Mouse (Mus musculus): ENCODE results near the gene Tmem161a.

The Tmem161a gene

DNA sequence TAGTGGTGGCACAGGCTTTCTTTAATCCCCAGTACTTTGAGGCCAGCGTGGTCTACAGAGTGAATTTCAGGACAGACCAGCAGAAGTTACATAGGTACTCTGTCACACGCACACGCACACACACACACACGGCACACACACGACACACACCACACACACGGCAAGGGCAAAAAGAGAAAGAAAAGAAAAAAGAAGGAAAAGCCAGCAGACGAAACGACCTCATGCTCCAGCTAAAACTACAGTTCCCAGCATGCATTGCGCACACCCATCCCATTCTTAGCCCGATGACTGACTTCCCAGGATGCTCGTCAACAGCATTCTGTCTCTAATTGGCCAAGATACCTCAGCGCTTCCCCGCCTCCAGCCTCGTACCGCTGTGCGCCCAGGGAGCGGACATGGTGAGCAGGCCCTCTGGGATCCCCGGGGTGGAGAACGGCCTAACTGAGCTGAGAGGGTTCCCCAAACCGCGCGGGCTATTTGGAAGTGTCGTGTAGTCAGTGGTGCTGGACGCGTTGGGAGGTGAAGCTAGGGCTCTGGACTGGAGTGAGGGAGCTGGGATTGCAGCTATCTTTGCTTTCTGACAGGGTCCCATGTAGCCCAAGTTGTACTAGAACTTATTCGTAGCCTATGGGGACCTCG lies at the start of gene Tmem161a:
Tmem161a (plus strand) TSS at position 314 of the 639 bp plus-strand sequence.
- DNase-seq (ENCODE audit: low read depth, low spot score) = peak; percentile 97

DNA sequence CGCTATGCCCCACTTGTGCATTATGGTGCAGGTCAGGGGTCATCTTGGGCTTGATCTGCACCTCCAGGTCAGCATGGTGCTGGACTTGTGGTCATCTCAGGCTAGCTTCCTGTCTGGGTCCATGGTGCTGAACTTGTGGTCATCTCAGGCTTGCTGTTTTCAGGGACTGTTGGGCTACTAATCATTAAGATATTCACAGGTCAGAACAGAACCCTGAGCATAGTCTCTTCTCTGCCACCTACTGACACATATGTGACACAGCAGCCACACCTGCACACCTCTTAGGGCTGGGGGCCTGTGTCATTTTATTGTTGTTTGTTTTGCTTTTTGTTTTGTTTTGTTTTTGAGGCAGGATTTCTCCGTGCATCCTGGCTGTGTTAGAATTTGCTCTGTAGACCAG lies 49.3 kb upstream of the Tmem161a start:
- peak; percentile 51 for DNase-seq (ENCODE audit: low read depth, low spot score)

DNA sequence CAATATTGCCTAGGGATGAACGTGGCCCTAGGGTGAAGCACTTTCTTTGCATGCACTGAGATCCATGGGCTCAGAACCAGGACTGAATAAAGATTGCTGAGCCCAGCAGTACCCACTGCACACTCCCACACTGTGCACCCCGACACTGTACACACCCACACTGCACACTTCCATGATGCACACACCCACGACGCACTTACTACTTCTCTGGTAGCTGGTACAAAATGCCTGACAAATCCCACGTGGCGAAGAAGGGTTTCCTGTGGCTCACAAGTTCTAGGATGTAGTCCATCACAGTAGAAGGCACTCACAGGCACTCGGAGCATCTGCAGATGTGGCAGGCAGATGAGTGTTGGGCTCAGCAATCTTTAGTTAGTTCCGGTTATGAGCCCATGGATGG lies 47.2 kb upstream of the Tmem161a start:
- DNase-seq (ENCODE audit: low read depth, low spot score) = no peak

DNA sequence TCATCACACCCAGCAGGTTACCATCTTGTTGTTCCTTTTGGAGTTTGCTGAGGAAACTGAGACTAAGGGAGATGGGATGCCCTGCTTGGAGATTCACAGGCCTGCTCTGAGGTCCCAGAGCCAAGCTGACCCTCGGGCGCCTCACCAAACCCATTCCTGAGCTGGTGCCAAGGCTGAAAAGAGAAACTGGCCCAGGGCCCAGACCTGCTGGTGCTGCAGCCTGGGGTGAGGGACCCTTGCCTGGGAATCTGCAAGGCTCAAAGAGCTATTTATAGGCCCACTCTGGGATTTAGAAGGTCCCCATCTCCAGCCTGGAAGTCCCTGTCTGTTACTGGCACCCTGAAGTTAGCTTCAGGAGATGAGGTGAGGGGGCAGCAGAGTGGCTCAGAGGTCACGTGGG lies 43.7 kb upstream of the Tmem161a start:
- no peak for DNase-seq (ENCODE audit: low read depth, low spot score)

DNA sequence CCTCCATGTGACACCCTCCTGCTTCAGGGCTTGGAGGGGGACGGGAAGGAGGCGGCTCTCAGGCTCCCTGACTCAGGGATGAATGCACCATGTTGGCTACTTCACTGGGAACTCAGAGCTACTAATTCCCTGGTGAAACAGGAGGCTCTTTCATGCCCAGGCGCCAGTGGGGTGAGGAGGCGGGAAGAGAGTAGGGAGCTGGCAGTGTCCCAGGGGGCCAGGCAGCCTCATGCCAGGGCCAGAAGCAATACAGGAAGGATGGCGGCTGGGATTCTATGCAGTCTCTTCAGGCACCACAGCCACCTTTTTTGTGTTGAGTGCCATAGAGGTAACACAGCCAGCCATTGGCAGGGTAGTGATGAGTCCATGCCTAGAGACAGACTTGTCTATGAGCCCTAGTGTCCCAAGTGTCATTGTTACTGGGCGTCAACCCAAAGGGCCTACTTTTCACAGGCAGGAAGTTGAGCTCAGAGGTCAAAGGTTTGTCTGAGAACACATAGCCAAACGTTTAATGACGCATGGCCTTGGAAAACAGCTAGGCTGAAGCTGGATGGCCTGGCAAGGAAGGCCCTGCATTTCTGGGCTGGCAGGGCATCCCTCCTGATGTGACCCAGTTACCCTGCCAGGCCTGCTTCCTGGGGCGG lies 42.7 kb upstream of the Tmem161a start:
- DNase-seq (ENCODE audit: low read depth, low spot score) = peak; percentile 33

DNA sequence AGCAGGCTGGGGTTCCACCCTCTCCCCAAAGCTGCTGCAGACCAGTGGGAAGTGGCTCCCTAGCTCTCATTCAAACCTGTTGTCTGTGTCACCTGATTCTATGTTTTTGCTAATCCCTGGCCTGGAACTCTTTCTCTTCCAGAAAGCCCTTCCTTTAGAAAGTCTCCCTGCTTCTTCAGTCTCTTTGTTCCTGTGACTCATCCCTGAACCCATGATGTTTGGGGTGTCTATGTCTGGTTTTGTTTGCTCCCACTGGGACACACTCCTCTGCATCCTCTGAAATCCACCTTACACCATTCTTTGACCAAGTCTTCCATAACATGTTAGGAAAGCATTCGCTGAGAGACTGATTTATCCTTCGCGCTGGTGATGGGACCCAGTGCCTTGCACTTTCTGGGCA lies 42.1 kb upstream of the Tmem161a start:
- DNase-seq (ENCODE audit: low read depth, low spot score) = peak; percentile 39

DNA sequence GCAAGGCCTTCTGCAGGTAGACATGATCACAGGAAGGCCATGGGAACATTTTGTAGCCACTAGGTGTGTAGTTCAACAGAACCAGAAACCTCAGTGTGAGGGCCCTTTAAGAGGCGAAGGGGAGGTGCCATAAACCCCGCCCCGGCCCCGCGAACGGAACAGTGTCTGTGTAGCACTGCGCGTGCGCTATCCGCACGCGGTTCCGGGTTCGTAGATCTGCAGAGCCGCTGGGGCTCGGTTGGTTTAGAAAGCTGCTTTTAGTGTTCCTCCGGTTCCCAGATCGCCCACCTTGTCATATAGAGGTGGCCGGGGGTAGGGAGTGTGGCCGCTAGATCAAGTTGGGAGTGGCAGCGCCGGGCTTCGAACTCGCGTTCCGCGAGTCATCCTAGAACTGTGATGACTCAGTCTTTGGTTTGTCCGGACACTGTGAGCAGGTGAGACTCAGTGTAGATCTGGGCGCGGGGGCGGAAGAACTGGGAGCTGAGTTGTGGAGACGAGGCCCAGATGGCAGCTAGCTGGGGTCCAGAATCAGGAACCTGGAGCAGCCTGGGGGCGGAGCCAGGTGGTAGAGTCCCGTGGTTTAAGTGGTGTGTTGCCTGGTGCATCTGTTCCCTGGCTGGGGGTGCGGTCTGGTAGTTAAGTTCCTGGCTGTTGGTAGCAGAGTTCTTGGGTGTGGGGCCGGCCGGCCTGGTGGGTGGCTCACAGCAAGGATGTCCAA lies 40.8 kb upstream of the Tmem161a start, which contains the start of gene Nr2c2ap:
Nr2c2ap (plus strand) TSS at position 168 of the 718 bp plus-strand sequence.
- DNase-seq (ENCODE audit: low read depth, low spot score) = peak; percentile 94

DNA sequence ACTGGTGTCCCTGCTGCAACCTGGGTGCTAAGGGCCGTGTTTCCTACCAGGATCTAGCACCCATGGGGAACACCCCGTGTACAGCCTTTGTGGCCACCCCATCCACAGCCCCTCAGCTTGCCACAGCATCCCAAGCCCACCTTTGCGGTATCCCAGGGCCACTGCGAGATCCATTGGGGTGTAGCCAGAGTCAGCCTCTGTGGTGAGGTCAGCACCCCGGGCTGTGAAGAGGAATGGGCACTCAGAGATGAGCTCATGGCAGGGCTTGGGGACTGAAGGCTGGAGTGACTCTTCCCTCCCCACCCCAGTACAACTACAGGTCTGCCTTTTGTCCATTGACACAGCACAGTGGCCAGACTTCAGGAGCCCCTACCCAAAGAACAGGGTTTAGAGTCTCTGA lies 38.1 kb upstream of the Tmem161a start:
- DNase-seq (ENCODE audit: low read depth, low spot score) = no peak

DNA sequence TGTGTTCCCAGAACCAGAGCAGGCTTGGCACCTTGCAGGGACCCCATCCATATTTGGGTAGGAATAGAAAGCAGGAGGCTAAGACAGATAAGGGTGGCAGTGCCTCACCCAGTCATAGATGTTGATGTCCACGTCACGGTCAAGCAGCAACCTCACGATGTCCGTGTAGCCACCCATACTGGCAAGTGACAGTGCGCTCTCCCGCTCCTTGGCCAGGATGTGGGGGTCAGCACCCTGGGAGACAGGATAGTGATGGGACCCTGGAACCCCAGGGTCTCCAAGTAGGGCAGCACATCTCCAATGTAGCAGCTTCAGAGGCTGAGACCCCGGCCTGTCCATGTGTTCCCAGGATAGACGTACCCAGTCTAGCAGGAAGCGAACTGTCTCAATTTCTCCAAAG lies 37.2 kb upstream of the Tmem161a start:
- DNase-seq (ENCODE audit: low read depth, low spot score) = no peak

DNA sequence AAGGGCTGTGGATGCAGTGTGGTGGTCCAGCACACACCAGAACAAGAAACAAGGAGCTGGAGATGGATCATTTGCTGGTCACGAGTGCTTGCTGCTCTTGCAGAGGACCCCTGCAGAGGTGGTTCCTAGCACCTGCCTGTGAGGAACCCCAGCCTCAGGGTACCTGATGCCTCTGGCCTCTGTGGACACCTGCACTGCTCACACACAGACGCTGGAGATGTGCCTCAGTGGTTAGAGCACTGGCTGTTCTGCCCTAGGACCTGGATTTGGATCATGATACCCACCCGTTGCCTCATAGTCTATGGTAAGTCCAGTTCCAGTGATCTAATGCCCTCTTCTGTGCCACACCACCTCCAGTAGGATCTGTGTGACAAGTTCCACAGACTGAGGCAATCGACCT lies 35.6 kb upstream of the Tmem161a start:
- no peak for DNase-seq (ENCODE audit: low read depth, low spot score)

DNA sequence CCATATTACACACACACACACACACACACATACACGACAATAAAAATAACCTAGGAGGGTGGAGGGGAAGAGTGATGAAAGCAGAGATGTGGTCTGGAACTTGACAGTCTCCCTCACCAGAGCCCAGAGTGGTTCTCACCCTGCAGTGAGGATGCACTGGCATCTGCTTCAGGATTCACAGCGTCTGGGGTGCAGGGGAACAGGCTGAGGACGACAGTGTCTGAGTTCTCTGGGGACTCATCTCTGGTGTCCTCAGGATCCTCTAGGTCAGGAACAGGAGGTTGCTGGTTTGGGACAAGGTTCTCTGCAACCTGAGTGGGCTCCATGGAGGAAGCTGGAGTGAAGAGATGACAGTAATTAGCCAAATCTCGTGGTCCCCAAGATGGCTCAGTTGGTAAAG lies 34.3 kb upstream of the Tmem161a start:
- DNase-seq (ENCODE audit: low read depth, low spot score) = no peak

DNA sequence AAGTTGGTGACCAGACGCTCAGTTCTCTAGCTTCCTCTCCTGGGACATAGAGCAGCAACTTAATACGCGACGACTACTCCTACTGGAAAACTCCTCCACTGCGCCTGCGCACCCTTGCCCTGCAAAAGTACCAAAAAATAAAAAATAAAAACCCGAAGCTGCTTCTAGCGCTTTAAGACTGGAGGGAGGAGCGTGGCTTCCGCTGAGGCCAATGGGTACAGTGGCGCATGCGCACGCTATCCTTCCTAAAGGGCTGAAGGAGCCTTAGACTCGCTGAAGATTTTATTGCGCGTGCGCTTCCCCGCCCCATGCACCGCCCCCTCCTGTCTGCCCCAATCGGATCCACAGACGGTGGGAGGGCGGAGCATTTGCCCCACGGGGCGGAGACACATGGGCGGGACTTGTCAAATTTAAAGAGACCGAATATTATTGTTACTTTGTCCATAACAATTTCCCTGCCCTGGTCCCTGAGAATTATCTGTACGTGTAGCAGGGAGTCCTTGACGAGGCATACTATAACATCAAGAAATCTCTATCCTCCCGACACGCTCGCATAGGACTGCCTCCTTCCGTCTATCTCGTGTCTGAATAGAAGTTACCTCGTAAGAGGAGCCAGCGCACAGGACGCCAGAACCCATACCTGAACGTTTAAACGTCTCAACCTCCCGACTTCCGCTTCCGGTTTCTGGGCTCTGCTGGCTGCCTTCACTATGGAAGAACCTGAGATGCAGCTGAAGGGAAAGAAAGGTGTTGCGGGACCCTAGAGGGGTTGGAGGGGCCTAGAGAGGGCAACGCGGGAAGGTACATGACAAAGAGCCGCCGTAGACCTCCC lies 32.9 kb upstream of the Tmem161a start, which contains the start of the genes Rfxank, Borcs8 and Mef2b:
Rfxank (minus strand) TSS at position 129 of the 832 bp plus-strand sequence.
Borcs8 (plus strand) TSS at position 474 of the 832 bp plus-strand sequence.
Mef2b (plus strand) TSS at position 686 of the 832 bp plus-strand sequence.
- DNase-seq (ENCODE audit: low read depth, low spot score) = peak; percentile 99

DNA sequence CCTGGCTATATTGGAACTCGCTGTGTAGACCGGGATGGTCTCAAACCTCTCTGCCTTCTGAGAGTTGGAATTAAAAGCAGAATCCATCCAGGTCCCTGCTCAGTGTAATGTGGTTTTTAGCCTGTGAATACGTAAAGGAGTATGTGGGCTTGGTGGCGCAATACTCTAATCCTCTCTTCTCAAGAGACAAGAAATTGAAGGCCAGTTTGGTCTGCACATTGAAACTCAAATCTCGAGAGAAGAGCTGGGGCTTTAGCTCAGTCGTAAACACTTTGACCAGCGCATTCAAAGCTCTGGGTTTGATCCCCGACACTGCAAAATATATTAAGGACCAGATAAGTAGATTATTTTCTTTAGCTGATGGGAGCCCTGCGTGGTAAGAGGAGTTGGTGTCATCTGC lies 32.2 kb upstream of the Tmem161a start:
- DNase-seq (ENCODE audit: low read depth, low spot score) = no peak

DNA sequence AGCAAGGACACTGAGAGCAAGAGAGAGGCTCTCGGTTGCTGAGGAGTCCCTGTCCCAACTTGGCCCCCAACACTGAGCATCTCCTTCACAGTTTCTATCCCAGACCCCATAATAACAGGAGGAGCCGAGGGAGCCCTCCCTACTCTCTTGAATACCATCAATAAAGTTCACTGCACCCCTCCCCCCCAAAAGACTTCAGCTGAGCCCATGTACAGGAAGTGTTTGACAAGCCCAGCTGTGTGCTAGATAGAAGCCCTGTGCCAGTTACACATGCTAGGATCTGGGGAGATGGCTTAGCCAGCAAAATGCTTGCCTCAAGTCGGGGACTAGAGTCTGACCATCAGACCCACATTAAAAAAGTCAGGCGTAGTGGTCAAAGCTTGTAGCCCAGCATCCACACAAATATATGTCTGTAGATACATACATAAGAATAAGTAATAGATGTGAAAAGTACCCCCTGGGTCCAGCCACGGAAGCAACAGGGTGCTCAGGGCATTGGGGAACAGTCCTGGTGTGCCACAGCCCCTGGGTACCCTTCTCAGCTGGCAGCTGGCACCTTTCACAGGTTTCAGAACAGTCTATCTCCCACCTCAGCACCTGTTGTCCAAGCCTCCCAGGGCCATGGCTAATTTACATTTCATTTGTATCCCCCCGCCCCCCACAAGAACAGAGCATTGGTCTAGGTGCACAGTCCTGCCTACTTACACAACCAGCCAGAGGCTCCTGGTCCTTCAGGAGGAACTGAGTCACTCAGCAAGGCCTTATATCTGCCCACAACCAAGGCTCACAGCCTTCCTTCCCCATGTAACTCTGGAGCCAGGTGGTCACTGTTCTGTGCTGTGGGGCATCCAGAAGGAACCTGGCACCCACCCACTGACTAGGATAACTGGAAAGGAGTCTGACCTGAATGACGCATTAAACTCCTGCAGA lies 24.2 kb upstream of the Tmem161a start:
- no peak for DNase-seq (ENCODE audit: low read depth, low spot score)

DNA sequence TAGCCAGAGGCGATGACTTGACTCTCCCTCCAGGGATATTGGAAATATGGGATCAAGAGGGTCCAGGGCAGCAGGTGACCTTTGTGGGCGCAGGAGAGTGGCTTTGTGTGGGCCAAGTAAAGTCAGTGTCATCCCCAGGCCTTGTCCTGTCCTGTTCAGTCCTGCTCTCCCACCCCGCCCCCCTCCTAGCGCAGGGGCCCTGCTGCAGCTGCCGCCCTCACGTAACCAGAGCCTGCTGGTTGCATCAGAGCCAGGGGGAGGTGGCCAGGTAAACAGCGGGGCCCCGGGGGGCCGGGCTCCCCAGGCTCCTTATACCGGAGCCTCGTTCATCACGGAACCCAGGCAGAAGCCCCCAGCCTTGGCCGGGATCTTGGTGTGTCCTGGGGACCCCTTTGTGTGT lies 22.0 kb upstream of the Tmem161a start:
- no peak for DNase-seq (ENCODE audit: low read depth, low spot score)

DNA sequence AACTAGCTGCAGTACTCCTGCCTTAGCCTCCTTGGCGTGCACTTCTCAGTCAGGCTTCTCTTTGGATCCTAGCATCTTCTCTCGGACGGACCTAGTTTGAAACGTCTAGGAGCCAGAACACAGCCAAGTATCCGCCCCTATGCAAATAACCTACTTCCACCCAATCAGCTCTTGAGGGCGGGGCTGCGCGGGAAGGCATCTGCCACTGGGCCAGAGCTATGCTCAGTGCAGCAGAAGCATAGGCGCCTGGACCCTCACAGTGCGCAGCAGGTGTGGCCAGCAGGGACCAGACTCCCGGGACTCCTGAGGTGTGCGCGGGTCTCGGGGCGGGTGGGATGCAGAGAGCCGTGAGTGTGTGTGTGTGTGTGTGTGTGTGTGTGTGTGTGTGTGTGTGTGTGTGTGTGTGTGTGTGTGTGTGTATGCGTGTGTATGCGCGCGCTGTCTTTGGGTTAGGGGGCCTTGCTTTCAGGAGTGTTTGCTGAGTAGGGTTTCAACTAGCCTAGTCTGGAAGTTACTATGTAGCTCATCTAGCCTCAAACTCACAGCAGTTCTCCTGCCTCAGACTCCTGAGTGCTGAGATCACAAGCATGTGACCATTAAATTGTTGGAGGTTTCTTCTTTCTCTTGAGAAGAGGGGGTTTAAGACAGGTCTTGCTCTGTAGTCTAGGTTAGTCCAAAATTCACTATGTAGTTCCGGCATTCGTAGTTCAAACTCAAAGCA lies 19.5 kb upstream of the Tmem161a start:
- DNase-seq (ENCODE audit: low read depth, low spot score) = peak; percentile 93

DNA sequence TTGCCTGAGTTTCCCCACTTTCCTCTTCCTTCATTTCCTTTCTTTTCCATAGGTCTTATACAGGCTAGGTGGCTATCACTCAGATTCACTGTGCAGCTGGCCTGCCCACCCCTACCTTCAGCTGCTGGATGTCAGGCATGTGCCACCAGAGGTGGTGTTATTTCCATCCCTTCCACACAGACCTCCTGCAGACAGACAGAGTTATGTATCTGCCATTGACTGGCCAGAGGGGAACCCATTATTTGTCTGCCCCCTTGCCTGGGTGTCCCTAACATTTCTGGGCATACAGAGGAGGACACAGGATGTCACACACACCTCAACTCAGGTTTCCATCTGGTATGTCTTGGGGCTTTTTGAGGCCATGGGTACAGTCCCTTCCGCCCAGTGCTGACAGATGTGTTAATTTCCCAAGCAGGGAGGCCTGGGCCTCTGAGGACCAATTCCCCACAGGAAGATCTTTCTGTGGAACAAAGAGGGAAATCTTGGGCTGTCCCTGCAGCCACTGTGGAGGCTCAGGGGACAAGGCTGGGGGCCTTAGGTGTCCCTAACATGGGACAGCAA lies 14.8 kb upstream of the Tmem161a start:
- DNase-seq (ENCODE audit: low read depth, low spot score) = no peak

DNA sequence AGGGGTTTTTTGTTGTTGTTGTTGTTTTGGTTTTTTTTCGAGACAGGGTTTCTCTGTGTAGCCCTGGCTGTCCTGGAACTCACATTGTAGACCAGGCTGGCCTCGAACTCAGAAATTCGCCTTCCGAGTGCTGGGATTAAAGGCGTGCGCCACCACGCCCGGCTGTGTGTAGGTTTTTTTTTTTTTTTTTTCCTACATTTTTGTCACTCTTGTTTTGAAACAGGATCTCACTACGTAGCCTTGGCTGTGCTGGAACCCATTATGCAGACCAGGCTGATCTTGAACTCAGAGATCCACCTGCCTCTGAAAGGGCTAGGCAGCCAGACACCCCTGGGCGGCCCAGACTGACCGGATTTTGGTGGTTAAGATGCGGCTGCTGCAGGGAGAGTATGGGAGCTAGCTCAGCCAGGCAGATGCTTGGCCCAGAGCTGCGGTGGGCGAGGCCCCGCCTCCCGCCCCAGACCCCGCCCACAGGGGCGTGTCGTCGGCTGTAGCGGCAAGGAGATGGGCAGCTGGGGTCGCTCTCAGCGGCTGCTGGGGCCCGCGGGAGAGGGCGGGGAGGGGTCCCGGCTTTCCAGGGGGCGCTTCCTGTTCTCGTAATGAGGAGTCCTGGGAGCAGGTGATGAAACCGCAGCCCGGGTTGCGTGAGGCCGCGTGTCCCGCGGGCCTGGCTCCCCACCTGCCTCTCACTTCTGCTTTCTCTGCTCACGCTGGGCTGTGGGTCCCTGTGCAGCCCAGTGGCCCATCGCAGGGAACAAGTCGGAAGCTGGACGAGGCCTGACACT lies 13.9 kb upstream of the Tmem161a start:
- DNase-seq (ENCODE audit: low read depth, low spot score) = peak; percentile 82

DNA sequence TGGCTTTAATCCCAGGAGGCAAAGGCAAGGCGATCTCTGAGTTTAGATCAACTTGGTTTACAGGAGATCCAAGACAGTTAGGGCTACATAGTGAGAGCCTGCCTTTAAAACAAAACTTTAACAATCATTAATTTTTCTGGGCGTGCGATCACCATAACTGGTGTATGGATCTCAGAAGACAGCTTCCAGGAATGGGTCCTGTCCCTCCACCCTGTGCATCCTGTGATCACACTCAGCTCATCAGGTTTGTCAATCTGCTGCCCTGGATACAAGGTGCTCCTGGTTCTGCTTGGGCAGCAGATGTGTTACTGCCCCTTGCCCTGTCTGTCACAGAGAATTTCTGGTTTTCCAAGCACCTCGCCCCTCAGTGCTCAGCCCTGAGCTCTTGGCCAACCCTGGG lies 12.9 kb upstream of the Tmem161a start:
- DNase-seq (ENCODE audit: low read depth, low spot score) = no peak
